Mouse (Mus musculus): ENCODE results near the gene Nr1d1.

The Nr1d1 gene

DNA sequence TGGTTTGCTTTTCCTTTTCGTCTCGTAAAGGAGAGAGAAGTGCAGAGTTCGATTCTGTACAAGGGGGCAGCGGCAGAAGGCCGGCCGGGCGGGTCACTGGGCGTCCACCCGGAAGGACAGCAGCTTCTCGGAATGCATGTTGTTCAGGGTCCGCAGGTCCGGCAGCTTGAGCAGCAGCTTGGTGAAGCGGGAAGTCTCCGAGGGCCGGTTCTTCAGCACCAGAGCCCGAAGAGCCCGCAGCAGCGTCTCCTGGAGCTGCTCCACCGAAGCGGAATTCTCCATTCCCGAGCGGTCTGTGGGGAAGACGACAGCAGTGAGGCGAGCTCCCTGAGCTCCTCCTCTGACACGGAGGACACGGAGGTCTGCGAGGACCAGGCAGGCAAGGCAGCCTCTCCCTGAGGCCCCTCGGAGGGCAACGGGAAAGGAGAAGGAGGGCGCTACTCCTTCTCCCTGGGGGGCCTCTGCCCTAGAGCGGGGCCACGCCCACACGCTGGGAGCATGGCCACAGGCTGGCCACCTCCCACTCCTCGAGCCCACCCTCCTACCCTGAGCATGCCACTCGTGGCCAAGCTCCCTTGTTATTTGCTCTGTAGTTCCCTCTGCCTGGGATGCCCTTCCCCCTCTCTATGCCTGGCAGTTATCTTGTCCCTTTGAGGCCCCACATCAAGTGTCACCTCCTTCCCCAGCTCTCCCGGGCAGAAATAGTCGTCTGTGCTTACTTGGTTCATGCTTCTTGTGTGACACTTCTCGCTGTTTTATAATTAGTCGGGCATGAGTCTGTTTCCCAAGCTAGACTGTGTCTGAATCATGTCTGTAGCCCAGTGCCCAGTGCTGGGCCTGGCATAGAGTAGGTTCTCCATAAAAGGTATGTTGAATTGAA is 6.8 kb downstream of the Nr1d1 start:
- Histone ChIP-seq H3K36me3 (ENCODE audit: control insufficient read depth, insufficient read depth, low read length, poor library complexity, severe bottlenecking) (no peaks in the 10 kb centered on the region), H3K27me3 (ENCODE audit: control insufficient read depth, insufficient read depth, low read length, poor library complexity, severe bottlenecking) (no peaks in the 10 kb centered on the region)
- DNase-seq (ENCODE audit: low read depth, low spot score), result no peak

DNA sequence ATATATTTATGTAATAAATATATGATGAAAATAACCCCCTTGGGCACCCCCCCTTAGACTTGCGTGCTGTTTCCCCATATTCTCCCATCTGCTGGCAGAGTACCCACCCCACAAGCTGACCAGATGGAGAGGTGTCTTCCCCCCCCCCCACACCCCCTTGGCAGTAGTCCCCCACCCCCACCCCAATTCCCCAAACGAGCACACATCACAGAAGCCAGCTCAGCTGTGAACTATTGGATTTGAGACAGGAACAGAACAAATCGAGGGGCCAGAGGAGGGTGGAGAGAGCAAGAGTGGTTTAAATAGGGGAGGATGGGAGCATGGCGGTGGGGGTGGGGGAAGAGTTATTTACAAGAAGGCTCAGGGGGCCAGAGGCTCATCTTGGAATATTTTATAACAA is 7.4 kb downstream of the Nr1d1 start:
- no peaks in the 10 kb centered on the region for H3K27me3 ChIP-seq (ENCODE audit: control insufficient read depth, insufficient read depth, low read length, poor library complexity, severe bottlenecking)
- no peaks in the 10 kb centered on the region for H3K36me3 ChIP-seq (ENCODE audit: control insufficient read depth, insufficient read depth, low read length, poor library complexity, severe bottlenecking)
- no peak for DNase-seq (ENCODE audit: low read depth, low spot score)

DNA sequence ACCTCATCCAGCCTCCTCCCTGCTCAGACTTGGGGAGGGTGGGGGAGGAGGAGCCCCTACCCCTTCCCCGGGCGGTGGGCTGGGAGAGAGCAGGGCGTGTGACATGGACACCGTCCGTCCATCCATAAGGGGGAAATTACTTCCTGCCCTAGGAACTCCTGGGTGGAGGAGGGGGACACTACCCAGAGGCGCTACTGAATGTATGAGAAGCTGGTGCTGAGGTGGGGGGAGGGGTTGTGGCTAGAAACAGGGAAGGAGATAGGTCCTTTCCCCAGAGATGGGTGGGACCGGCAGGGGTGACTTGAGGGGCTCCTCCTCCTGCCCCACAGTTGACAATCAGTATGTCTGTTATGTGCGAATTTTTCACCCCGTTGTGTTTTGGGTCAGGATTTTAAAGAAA is 7.9 kb downstream of the Nr1d1 start:
- H3K27me3 ChIP-seq (ENCODE audit: control insufficient read depth, insufficient read depth, low read length, poor library complexity, severe bottlenecking), result no peaks in the 10 kb centered on the region
- no peak for DNase-seq (ENCODE audit: low read depth, low spot score)
- no peaks in the 10 kb centered on the region for H3K36me3 ChIP-seq (ENCODE audit: control insufficient read depth, insufficient read depth, low read length, poor library complexity, severe bottlenecking)

GRCm38 (mm10) chr11:98766816-98767215 is 8.3 kb downstream of the Nr1d1 start:
- Histone ChIP-seq H3K36me3 (ENCODE audit: control insufficient read depth, insufficient read depth, low read length, poor library complexity, severe bottlenecking) (no peaks in the 10 kb centered on the region), H3K27me3 (ENCODE audit: control insufficient read depth, insufficient read depth, low read length, poor library complexity, severe bottlenecking) (no peaks in the 10 kb centered on the region)
- no peak for DNase-seq (ENCODE audit: low read depth, low spot score)

DNA sequence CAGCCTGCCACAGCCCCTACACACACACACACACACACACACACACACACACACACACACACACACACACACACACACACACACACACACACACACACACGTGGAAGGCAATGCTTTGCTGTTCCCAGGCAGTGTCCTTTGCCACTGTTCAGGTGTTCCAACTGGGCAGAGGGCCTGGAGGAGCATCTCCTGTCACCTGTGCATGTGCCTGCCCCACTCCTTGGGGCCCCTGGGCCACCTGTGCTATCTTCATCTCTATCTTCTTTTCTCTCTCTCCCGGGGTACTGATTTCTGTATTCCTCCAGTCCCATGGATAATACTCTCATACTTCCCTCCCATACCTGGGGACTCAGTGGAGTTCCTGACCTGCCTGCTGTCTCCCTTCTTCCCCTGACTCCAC is 8.8 kb downstream of the Nr1d1 start:
- H3K36me3 ChIP-seq (ENCODE audit: control insufficient read depth, insufficient read depth, low read length, poor library complexity, severe bottlenecking), result no peaks in the 10 kb centered on the region
- DNase-seq (ENCODE audit: low read depth, low spot score), result no peak
- no peaks in the 10 kb centered on the region for H3K27me3 ChIP-seq (ENCODE audit: control insufficient read depth, insufficient read depth, low read length, poor library complexity, severe bottlenecking)

DNA sequence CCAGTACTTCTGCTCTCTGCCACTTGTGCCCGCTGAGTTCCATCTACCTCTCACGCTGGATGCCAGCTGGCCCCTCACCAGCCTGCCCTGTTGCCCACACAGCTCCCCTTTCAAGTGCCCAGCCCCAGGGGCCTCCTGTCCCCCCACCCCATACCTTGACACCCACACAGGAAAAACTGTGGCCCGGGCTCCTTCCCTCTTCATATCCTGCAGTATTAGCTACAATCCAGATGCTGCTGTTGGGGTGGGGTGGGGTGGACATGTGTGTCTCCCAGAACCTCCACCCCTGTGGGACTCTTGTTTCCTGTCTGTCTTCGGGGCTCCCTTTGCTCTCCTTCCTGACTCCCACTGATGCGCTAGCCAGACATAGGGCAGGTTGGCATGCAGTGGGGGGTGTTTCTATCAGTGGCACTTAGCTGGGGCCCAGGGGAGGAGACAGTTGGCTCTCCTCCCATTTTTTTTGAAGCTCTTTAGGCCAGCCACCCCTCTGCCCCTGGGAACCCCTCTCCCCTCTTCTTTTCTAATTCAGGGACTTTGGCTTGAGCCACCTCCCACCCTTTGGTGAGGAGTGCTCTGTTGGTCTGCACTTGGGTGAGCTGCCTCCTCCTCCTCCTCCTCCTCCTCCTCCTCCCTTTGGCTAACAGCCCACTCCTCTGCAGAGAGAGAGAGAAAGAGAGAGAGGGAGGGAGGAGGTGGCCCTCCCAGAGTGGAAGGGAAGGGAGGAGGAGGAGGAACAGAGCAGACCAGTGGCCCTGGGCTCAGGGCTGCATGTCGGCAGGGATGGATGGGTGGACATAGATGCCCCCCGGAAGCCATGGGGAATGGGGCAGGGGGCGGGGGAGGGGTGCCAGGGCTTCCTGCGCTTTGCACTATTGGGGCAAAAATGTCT is 9.5 kb downstream of the Nr1d1 start:
- no peak for DNase-seq (ENCODE audit: low read depth, low spot score)
- no peaks in the 10 kb centered on the region for H3K36me3 ChIP-seq (ENCODE audit: control insufficient read depth, insufficient read depth, low read length, poor library complexity, severe bottlenecking)
- H3K27me3 ChIP-seq (ENCODE audit: control insufficient read depth, insufficient read depth, low read length, poor library complexity, severe bottlenecking), result no peaks in the 10 kb centered on the region

DNA sequence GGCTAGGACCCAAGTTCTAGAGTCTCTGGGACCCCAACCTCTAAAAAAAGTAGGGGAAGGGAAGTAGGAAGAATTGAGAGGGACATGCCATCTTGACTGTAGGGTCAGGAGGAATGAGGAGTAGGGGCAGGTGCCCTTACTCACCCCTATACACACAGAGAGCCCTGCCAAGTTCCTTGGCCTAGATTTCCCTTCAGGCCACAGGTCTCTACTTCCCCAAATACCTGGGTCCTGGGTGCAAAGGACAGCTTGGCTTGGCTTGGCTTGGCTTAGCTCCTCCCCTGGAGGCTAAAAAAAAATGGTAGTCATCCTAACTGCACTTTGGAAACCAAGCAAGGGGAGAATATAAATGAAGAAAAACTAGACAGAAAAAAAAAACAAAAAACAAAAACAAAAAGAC is 10.4 kb downstream of the Nr1d1 start:
- no peak for DNase-seq (ENCODE audit: low read depth, low spot score)
- Histone ChIP-seq H3K36me3 (ENCODE audit: control insufficient read depth, insufficient read depth, low read length, poor library complexity, severe bottlenecking) (no peaks in the 10 kb centered on the region), H3K27me3 (ENCODE audit: control insufficient read depth, insufficient read depth, low read length, poor library complexity, severe bottlenecking) (no peaks in the 10 kb centered on the region)

GRCm38 (mm10) chr11:98764091-98764490 is 11.0 kb downstream of the Nr1d1 start:
- H3K27me3 ChIP-seq (ENCODE audit: control insufficient read depth, insufficient read depth, low read length, poor library complexity, severe bottlenecking), result no peaks in the 10 kb centered on the region
- DNase-seq (ENCODE audit: low read depth, low spot score), result no peak
- no peaks in the 10 kb centered on the region for H3K36me3 ChIP-seq (ENCODE audit: control insufficient read depth, insufficient read depth, low read length, poor library complexity, severe bottlenecking)

DNA sequence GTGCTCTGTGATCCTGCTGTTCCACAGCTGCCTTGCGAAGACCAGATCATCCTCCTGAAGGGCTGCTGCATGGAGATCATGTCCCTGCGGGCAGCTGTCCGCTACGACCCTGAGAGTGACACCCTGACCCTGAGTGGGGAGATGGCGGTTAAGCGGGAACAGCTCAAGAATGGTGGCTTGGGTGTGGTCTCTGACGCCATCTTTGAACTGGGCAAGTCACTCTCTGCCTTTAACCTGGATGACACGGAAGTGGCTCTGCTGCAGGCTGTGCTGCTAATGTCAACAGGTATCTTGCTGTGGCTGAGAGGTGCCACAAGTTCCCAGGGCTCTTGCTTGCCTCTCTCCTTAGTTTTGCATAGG is 11.7 kb downstream of the Nr1d1 start:
- Histone ChIP-seq H3K27me3 (ENCODE audit: control insufficient read depth, insufficient read depth, low read length, poor library complexity, severe bottlenecking) (no peaks in the 10 kb centered on the region), H3K36me3 (ENCODE audit: control insufficient read depth, insufficient read depth, low read length, poor library complexity, severe bottlenecking) (no peaks in the 10 kb centered on the region)
- DNase-seq (ENCODE audit: low read depth, low spot score), result no peak

GRCm38 (mm10) chr11:98762756-98763501 is 12.2 kb downstream of the Nr1d1 start:
- DNase-seq (ENCODE audit: low read depth, low spot score), result no peak
- H3K36me3 ChIP-seq (ENCODE audit: control insufficient read depth, insufficient read depth, low read length, poor library complexity, severe bottlenecking), result no peaks in the 10 kb centered on the region
- no peaks in the 10 kb centered on the region for H3K27me3 ChIP-seq (ENCODE audit: control insufficient read depth, insufficient read depth, low read length, poor library complexity, severe bottlenecking)

DNA sequence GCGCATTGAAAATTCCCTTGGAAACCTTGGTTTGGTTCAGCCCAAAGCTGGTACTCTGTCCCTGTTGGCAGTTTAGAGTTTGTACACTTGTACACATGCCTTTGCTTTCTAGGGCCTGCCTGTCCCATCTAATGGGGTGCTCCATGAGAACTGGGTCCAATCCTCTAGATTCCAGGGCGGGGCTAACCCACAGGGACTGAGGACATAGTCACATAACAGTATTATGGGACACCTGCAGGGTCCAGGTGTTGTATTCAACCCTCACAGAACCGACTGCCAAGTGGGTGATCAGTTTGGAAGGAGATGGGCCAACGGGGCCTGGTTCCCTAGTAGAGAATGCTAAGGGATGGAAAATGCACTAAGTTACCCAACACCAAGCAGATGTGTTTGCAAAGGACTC is 13.2 kb downstream of the Nr1d1 start:
- DNase-seq (ENCODE audit: low read depth, low spot score), result no peak
- no peaks in the 10 kb centered on the region for H3K27me3 ChIP-seq (ENCODE audit: control insufficient read depth, insufficient read depth, low read length, poor library complexity, severe bottlenecking)
- H3K36me3 ChIP-seq (ENCODE audit: control insufficient read depth, insufficient read depth, low read length, poor library complexity, severe bottlenecking), result no peaks in the 10 kb centered on the region

- H3K36me3 ChIP-seq (ENCODE audit: control insufficient read depth, insufficient read depth, low read length, poor library complexity, severe bottlenecking), result no peaks in the 10 kb centered on the region
- DNase-seq (ENCODE audit: low read depth, low spot score), result no peak
- no peaks in the 10 kb centered on the region for H3K27me3 ChIP-seq (ENCODE audit: control insufficient read depth, insufficient read depth, low read length, poor library complexity, severe bottlenecking)
Measured at GRCm38 (mm10) chr11:98756711-98757110, 18.4 kb downstream of the Nr1d1 start.

DNA sequence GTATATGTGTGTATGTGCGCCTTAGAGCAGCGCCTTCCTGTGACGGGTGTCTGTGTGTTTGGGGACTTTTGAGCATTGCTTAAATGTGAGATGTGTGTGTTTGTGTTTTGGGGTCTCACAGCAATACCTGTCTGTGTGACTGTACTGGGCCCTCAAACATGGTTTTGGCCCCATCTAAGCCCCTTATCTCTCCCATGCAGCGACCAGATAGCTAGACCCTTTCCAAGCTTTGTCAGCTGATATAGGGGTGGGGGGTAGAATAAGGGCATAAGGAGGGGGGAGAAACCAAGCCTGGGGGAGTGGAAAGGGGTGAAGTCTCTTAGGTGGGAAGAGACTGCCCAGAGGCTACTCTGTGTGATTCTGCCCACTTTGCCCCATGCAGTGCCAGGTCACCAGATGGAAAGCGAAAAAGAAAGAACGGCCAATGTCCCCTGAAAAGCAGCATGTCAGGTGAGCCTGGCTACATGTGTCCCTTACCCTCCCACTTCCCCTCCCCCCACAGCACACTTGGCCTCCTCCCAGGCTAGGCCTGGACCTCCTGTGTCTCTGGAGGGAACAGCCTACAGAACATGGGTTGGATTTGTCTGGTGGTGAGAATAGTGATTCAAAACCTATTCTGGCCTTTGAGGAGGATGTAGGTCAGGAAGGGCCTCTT is 19.3 kb downstream of the Nr1d1 start:
- H3K36me3 ChIP-seq (ENCODE audit: control insufficient read depth, insufficient read depth, low read length, poor library complexity, severe bottlenecking), result no peaks in the 10 kb centered on the region
- no peak for DNase-seq (ENCODE audit: low read depth, low spot score)

DNA sequence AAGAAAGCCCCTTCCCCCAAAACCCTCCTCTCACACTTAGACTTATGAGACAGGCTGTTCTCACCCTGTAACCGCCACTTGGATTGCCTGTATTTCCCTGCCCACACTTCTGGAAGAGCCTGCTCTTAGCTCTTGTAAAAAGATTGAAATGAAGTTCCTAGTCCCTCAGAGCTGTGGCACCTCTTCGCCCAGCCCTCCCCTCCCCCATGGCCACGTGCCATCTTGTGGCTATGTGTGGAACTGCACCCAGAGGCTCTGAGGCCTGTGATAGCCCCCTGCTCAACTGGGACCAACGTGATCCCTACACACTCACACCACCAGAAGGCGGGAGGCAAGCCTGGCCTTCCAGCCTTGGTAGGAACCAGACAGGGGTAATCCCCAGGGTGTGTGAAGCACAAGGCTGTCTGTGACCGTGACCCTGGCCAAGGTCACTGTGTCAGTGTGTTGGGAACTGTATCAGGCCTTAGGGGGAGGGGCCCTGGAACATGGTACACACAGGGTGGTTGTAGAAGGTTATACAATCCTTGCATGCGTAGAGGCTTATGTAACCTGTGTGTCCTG is 20.4 kb downstream of the Nr1d1 start:
- Histone ChIP-seq H3K27me3 (ENCODE audit: control insufficient read depth, insufficient read depth, low read length, poor library complexity, severe bottlenecking) (no peaks in the 10 kb centered on the region), H3K36me3 (ENCODE audit: control insufficient read depth, insufficient read depth, low read length, poor library complexity, severe bottlenecking) (no peaks in the 10 kb centered on the region)
- DNase-seq (ENCODE audit: low read depth, low spot score), result peak; percentile 87

More for the DNA sequence above, 19.3 kb downstream of the Nr1d1 start:
- no peaks in the 10 kb centered on the region for H3K27me3 ChIP-seq (ENCODE audit: control insufficient read depth, insufficient read depth, low read length, poor library complexity, severe bottlenecking)

Measured in splenic B cell, adult 2 months (primary cell).